Mouse (Mus musculus) intestine, embryonic 16.5 days (tissue): ENCODE data around the gene Nr6a1. TPM values are rescaled to one million over a fixed set of nuclear protein-coding genes. Genes with fewer than 3 reads are reported as not detected.

Experiments used
- ATAC-seq: fragments of 200-750 bp; cut with Nextera tagmentation; 2 replicates; pipeline ENCODE4 v1.8.0; 2017; ENCODE audit warnings: moderate TSS enrichment, moderate library complexity
- H3K27ac ChIP-seq: fragments of 300-500 bp; sonication (generic); 2 replicates; pipeline ENCODE4 v1.5.1; 2014; ENCODE audit warnings: mild to moderate bottlenecking, low read length
- H3K27me3 ChIP-seq: fragments of 300-500 bp; sonication (generic); replicated peaks from 2 replicates; pipeline ENCODE4 v1.6.1; 2014; ENCODE audit warnings: low read length, control low read depth, mixed read lengths; ENCODE audit not compliant: control insufficient read depth, insufficient read depth
- H3K36me3 ChIP-seq: fragments of 300-500 bp; sonication (generic); 2 replicates; pipeline ENCODE4 v1.6.1; 2014; ENCODE audit warnings: low read length, control low read depth; ENCODE audit not compliant: control insufficient read depth, insufficient read depth
- H3K4me1 ChIP-seq: fragments of 300-500 bp; sonication (generic); 2 replicates; pipeline ENCODE4 v1.6.1; 2014; ENCODE audit warnings: low read length, control low read depth, mixed read lengths; ENCODE audit not compliant: control insufficient read depth, insufficient read depth
- H3K4me2 ChIP-seq: fragments of 300-500 bp; sonication (generic); 2 replicates; pipeline ENCODE4 v1.6.1; 2014; ENCODE audit warnings: low read depth, low read length, control low read depth
- H3K4me3 ChIP-seq: fragments of 300-500 bp; sonication (generic); 2 replicates; pipeline ENCODE4 v1.5.1; 2014; ENCODE audit warnings: mild to moderate bottlenecking, low read length
- H3K9ac ChIP-seq: fragments of 300-500 bp; sonication (generic); 2 replicates; pipeline ENCODE4 v1.6.1; 2014; ENCODE audit warnings: low read depth, low read length
- H3K9me3 ChIP-seq: fragments of 300-500 bp; sonication (generic); 2 replicates; pipeline ENCODE4 v1.6.1; 2016; ENCODE audit warnings: low read length, control low read depth; ENCODE audit not compliant: control insufficient read depth
- WGBS: fragments of 180-500 bp; shearing (Covaris S2); extraction: QIAGEN DNeasy Blood & Tissue Kit; methylation state at CpG from one replicate; pipeline ENCODE4 v1.1.7; 2014; 5-methylcytosine and 5-hydroxymethylcytosine counted together
- polyA plus RNA-seq: library from polyadenylated mRNA; unstranded; fragments of >200 nt; fragmentation: Nextera tagmentation; extraction: Ambion mirVana; gene quantifications from 2 replicates; pipeline ENCODE4 v1.2.1, GENCODE M21; 2015

Gene Nr6a1
- polyA plus RNA-seq, 1 experiment from 2014 or later, result 1.7 TPM

DNA sequence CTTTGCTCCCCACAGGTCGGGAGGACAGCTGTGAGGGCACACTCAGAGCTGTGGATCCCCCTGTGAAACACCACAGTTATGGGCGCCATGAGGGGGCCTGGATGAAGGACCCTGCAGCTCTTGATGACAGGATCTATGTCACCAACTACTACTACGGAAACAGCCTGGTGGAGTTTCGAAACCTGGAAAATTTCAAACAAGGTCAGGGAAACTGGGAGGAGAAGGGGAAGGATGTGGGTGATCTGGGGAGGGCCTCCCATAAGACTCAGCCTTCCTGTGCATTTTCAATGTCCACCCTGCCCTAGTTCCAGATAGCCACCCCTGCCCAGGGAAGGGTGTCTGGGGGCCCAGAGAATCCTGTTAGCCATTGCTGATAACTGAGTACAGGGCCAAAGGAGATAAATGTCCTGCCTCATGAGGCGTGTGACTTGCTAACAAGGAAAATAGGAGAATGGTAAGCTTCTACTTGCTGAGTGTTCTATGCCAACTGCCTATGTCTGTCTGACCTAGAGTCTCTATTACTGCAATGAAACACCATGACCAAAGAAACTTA is 30.3 kb upstream of the Nr6a1 start:
- Histone ChIP-seq H3K4me3 (no peak overlapping the region), H3K27me3 (no peaks in the 10 kb centered on the region), H3K27ac (no peak overlapping the region), H3K36me3 (no peaks in the 10 kb centered on the region), H3K4me1 (no peaks in the 10 kb centered on the region), H3K4me2 (no peak overlapping the region), H3K9ac (no peak overlapping the region), H3K9me3 (no peaks in the 10 kb centered on the region)
- ATAC-seq, result no peak
- 77% methylated on average over 5 of the region's 5 CpGs for WGBS

DNA sequence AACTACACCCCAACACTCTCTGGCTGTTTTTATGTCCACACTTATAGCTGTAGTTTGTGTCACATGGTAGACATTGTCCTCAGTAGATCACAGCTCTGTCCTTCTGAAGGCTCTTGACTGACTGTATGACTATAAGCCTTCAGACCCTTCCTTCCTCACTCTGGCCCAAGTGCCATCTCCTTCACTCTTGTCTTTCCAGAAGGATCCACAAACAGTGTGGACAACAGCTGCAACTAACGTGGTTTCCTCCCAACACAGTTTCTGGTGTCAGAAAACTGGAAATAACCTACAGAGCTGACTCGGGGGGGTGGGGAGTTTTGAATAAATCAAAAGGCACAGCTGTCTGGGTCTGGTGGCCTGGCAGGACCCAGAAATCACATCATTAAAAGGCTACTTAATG is 28.6 kb upstream of the Nr6a1 start:
- ATAC-seq, result no peak
- no peaks in the 10 kb centered on the region for H3K9me3 ChIP-seq
- no peak overlapping the region for H3K27ac ChIP-seq
- H3K36me3 ChIP-seq, result no peaks in the 10 kb centered on the region
- no peak overlapping the region for H3K9ac ChIP-seq
- H3K4me3 ChIP-seq, result no peak overlapping the region
- H3K4me2 ChIP-seq, result no peak overlapping the region
- no peaks in the 10 kb centered on the region for H3K27me3 ChIP-seq
- H3K4me1 ChIP-seq, result no peaks in the 10 kb centered on the region
- 59% methylated on average over 2 of the region's 2 CpGs for WGBS

DNA sequence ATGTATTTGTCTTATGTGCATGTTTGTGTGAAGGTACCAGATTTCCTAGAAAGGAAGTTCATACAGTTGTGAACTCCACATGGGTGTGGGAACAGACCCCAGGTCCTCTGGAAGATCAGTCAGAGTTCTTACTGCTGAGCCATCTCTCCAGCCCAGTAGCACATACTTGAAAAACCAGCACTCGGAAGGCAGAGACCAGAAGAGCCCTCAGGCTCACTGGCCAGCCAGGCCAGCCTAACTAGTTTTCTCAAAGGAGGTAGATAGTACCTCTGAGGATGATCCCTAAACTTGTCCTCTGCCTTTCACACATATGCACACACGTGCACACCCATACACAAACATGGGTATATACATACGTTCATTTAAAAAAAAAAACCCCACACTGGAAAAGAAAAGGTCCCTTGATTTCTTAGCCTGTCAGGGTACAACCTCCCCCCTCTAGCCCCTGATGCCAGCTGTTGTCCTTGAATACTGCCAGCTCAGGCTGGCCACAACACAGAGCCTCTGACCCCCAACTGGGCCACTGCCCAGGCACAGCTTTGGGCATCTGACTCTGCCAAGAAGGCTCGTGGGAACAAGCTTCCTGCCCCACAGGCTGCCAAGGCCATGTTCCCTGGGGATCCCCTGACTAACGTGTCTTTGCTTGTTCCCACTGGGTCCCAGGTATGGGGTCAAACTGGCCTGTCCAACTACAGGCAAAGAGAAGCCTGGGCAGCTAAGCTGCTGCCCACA is 25.8 kb upstream of the Nr6a1 start:
- ATAC-seq, result no peak

DNA sequence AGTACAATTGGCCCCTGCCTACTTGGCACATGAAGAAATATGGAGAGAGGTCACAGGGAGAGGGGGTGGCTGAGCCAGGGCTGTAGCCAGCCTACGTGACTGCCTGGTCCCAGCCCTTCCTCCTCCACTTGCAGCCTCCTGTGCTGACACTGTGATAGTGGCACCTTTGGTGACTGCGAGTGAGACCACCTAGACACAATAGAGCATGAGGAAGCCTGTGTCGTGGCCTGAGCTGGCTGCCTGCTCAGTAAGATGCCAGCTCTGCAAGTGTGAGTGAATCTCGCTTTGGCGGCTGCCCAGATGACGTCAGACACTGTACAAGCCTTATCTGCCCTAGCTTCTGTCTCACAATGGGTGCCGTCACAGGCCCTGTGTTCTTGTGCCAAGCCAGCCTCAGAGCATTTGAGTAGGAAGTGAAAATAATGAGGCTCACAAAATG is 22.8 kb upstream of the Nr6a1 start:
- H3K27ac ChIP-seq, result no peak overlapping the region
- ATAC-seq, result peak; percentile 69
- H3K9ac ChIP-seq, result no peak overlapping the region
- H3K4me1 ChIP-seq, result no peaks in the 10 kb centered on the region
- no peaks in the 10 kb centered on the region for H3K9me3 ChIP-seq
- H3K4me2 ChIP-seq, result no peak overlapping the region
- H3K36me3 ChIP-seq, result no peaks in the 10 kb centered on the region
- H3K27me3 ChIP-seq, result no peaks in the 10 kb centered on the region
- 77% methylated on average over 7 of the region's 7 CpGs for WGBS
- H3K4me3 ChIP-seq, result no peak overlapping the region

More for the DNA sequence above, 25.8 kb upstream of the Nr6a1 start:
- Histone ChIP-seq H3K27me3 (no peaks in the 10 kb centered on the region), H3K9me3 (no peaks in the 10 kb centered on the region), H3K36me3 (no peaks in the 10 kb centered on the region), H3K9ac (no peak overlapping the region), H3K4me1 (no peaks in the 10 kb centered on the region), H3K27ac (no peak overlapping the region), H3K4me3 (no peak overlapping the region), H3K4me2 (no peak overlapping the region)
- 72% methylated on average over 5 of the region's 5 CpGs for WGBS

DNA sequence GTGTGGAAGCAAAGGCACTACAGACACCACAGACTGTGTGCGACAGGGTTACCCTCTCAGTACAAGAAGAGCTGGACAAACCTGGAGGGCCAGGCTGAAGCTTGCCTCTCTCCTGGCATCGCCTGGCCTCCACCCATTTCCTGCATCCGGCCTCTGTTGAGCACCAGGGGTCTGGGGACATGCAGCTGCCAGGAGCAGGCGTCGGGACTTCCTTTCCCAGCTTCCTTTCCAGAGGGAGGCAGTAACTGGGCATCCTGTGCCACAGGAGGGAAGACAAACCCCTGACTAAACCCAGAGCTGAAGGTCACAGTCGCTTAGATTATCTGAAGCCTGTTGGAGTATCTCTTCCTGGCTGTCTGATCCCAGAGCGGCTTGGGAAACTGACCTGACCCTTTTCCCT is 20.1 kb upstream of the Nr6a1 start:
- Histone ChIP-seq H3K4me1 (no peaks in the 10 kb centered on the region), H3K36me3 (no peaks in the 10 kb centered on the region), H3K4me3 (no peak overlapping the region), H3K9me3 (no peaks in the 10 kb centered on the region), H3K9ac (no peak overlapping the region), H3K27me3 (no peaks in the 10 kb centered on the region), H3K27ac (no peak overlapping the region), H3K4me2 (no peak overlapping the region)
- no peak for ATAC-seq
- 55% methylated on average over 7 of the region's 7 CpGs for WGBS

DNA sequence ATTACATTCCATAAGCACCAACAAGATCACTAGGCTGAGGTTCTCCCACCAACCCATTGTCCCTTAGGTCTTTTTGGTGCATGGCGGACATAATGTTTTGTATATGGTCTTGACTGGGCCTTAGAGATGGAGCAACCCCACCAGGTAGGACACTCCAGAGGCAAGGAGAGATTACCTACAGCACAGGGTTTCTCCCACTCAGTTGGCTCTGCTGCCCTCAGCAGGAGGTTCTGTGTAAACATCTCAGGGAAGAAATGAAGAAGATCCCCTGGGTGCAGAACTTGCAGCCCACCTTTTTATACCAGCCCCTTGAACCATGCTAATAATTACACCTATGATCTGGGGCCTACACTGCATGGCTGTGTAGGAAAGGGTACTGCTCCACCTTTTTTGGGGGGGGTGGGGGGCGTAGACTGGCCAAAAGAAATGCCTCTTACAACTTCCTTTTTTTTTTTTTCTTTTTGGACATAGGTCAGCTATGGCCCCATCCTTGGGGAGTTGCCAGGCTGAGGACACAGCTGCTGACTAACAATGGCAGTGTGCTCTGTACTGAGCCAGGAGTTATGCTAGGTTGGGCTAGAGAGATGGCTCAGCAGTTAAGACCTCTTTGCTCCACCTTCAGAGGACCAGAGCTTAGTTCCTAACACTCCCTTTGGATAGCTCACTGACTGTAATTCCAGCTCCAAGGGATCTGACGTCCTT is 17.1 kb upstream of the Nr6a1 start:
- Histone ChIP-seq H3K9me3 (no peaks in the 10 kb centered on the region), H3K36me3 (no peaks in the 10 kb centered on the region), H3K4me1 (no peaks in the 10 kb centered on the region), H3K4me3 (no peak overlapping the region), H3K9ac (no peak overlapping the region), H3K4me2 (no peak overlapping the region), H3K27ac (no peak overlapping the region), H3K27me3 (no peaks in the 10 kb centered on the region)
- WGBS, result 69% methylated on average over 3 of the region's 3 CpGs
- no peak for ATAC-seq

DNA sequence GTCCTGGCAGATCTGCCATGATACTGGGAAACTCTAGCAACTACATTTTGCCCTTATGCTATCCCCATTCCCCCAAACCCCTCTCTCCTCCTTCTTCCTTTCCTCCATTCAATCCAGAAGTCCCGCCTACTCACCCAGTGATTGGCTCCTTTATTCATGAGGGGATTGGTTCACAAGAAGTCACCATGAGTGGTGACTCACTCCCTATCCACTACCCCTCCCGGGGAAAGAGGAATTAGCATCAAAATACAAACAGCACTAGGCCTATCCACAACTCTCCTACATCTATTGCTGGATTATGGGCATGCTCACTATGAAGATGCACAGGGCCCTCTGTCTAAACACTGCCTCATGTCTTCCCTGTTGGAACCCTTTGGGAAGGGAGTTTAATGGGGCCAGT is 16.5 kb upstream of the Nr6a1 start:
- no peak overlapping the region for H3K9ac ChIP-seq
- 53% methylated on average over 2 of the region's 2 CpGs for WGBS
- no peaks in the 10 kb centered on the region for H3K27me3 ChIP-seq
- peaks cover 2% of the 10 kb centered on the region; the same call in 1 of the 2 replicates for H3K9me3 ChIP-seq
- no peak overlapping the region for H3K27ac ChIP-seq
- no peak overlapping the region for H3K4me3 ChIP-seq
- H3K4me2 ChIP-seq, result no peak overlapping the region
- no peaks in the 10 kb centered on the region for H3K36me3 ChIP-seq
- ATAC-seq, result no peak
- H3K4me1 ChIP-seq, result no peaks in the 10 kb centered on the region

DNA sequence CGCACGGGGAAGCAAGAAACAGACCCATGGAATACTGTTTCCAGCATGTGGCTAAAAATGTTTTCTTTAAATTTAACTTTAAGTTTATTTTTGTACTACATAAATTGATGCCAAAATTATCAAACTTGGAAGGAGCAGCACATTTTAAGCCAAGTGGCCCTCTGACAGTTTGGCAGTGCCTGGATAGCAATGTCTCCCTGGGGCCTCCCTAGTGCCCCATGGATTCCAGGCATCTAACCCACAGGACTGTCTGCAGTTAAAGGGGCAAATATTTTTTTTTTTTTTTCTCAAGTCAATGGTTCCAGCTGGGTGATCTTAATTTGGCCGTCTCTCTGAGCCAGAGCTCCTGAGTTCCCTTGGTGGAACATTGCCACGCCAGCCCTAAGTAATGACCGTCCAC is 15.7 kb upstream of the Nr6a1 start:
- Histone ChIP-seq H3K9me3 (peaks cover 3% of the 10 kb centered on the region; the same call in 1 of the 2 replicates), H3K27ac (no peak overlapping the region), H3K9ac (no peak overlapping the region), H3K4me2 (no peak overlapping the region), H3K4me1 (no peaks in the 10 kb centered on the region), H3K4me3 (no peak overlapping the region), H3K36me3 (no peaks in the 10 kb centered on the region), H3K27me3 (no peaks in the 10 kb centered on the region)
- no peak for ATAC-seq
- WGBS, result 80% methylated on average over 5 of the region's 5 CpGs

DNA sequence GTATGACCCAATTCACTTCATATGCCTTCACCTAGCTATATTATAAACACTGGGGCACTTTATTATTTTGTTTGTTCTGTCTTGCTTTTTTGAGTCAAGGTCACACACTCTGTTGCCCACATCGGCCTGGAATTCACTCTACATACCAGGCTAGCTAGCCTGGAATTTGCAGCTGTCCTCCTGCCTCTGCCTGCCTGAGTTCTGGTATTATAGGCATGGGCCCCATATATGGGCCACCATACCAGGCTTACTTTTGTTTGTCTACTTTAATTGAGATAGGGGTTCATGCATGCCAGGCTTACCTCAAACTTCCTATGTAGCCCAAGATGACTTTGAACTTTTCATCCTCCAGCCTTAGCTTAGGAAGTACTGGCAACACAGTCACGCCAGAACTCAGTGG is 14.4 kb upstream of the Nr6a1 start:
- H3K4me2 ChIP-seq, result no peak overlapping the region
- WGBS, result 70% methylated on average over 2 of the region's 2 CpGs
- no peak overlapping the region for H3K9ac ChIP-seq
- no peak overlapping the region for H3K27ac ChIP-seq
- no peak for ATAC-seq
- H3K36me3 ChIP-seq, result no peaks in the 10 kb centered on the region
- H3K9me3 ChIP-seq, result peaks cover 3% of the 10 kb centered on the region; the same call in 1 of the 2 replicates
- H3K4me1 ChIP-seq, result no peaks in the 10 kb centered on the region
- H3K27me3 ChIP-seq, result no peaks in the 10 kb centered on the region
- no peak overlapping the region for H3K4me3 ChIP-seq
